Mouse (Mus musculus) kidney, adult 2 months (tissue): ENCODE measurements at regions not wholly inside any gene's neighbourhood (a gene's known extent, or its start where the extent isn't known, plus 50 kb on each side); places are given as distances from the start of the nearest gene placed in this dataset.

ENCODE experiments used
- CTCF ChIP-seq: fragments of 200-500 bp; conservative IDR thresholded peaks from 2 replicates; pipeline ENCODE4 v1.5.1; 2011; ENCODE audit warnings: low read depth, mild to moderate bottlenecking, control low read depth, low read length, moderate library complexity, mixed read lengths; ENCODE audit not compliant: insufficient read depth, insufficient read length
- POLR2A ChIP-seq: fragments of 200-500 bp; IDR thresholded peaks from one replicate; pipeline ENCODE4 v1.6.1; 2011; ENCODE audit warnings: low read depth, low read length, control low read depth

DNA sequence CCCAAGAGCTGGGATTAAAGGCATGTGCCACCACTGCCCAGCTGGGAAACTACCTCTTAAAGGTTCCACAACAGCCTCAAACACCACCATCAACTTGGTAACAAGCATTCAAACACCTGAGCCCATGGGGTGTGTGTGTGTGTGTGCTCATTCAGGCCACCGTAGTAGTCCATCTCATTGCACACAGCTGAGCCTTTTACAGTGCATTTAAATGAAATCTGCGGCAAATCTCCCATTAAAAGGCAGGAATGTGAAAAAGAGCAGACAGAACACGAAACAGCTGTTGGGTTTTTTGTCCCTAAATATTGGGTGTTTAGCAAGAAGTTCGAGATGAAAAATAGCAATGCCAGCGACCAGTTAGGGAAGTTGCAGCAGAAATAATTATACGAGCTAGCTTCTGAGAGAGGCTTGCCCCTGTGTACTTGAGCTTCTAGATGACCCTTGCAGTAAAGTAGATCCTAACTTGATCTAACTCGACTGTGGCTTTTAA, 91.0 kb upstream of the Lhx8 start:
- TF ChIP-seq CTCF (no peak), POLR2A (no peak)
